Mouse (Mus musculus) ZHBTc4 (cell line): ENCODE measurements around the gene Arl4c.

ENCODE experiments used
- DNase-seq: peaks from one replicate; pipeline ENCODE4 v3.0.0-alpha.2; 2011; ENCODE audit warnings: low read depth, low spot score

Gene Arl4c

GRCm38 (mm10) chr1:88700961-88701861, 810 bp downstream of the Arl4c start:
- peak; percentile 51 for DNase-seq

GRCm38 (mm10) chr1:88699856-88700791, 1.9 kb downstream of the Arl4c start:
- peak; percentile 40 for DNase-seq

- DNase-seq = peak; percentile 17
Observed at GRCm38 (mm10) chr1:88699401-88699800, 2.6 kb downstream of the Arl4c start.

DNA sequence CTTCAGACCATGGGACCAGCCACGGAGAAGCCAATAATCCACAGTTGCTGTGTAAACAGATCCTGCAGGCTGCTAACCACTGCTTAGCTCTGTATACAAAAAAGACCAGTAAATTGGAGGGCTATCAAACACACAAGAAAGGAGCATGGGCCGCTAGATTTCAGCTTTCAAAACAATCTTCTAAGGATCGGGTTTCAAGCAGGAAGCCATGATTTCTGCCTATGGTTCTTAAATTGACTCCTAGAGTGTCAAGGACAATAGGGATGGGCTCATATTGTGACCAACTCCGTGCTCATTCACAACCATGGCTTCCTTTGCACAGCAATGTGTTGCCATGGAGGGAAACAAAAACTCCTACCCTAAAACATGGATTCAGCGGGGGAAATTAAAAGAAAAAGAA, 3.1 kb downstream of the Arl4c start:
- no peak for DNase-seq

DNA sequence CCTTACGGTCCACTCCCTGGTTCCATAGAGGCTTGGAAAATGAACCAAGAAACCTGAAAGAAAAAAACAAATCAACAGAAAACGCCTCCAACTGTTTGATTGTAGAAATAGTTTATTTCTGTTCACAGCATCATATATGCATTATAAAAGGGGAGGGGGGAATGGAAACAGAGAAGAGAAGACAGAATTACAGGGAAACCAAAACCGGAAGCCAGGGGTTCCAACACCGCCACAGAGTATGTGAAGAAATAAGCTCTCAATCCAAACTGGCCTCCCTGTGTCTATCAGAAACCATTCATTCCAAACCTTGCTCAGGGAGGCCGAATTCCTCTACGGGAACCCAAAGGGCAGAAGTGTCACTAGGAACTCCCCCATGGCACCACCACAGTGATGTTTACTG, 3.9 kb downstream of the Arl4c start:
- DNase-seq = no peak

DNA sequence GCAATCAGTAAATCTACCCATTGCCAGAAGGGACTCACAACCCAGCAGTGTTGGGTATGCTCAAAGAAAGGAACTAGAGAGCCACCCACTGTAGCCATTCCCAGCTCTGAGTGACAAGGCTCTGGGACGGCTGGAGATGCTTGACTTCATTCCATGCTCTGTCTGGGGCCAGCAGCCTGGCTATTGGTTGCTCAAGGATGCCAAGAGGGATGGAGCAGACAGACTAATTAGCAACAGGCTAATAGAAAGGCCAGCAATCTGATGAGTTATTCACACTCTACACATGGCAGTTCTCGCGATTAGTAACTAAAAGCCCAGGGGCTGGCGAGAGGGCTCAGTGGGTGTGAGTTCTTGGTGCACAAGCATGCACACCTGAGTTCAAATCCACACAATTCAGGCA, 5.6 kb downstream of the Arl4c start:
- no peak for DNase-seq

DNA sequence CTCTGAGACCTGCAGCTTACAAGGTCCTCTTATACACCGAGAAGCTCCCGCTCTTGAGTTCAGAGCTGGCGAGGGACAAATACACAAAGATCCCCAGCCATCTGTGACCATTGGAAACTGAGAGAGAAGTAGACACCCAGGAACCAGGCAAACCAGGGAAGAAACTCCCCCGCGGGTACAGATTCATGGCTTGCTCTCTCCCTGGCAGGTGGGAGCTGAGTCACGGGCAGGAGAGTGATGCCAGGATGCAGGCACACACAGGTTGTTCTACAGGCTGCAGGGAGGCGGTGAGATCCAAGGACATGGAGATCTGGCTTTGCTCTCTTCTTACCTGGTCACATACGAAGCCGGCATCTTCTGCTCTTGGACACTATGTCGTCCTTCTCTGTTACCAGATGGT, 7.7 kb downstream of the Arl4c start:
- DNase-seq = peak; percentile 13

- no peak for DNase-seq
Observed at GRCm38 (mm10) chr1:88692293-88692827, 9.7 kb downstream of the Arl4c start.

DNA sequence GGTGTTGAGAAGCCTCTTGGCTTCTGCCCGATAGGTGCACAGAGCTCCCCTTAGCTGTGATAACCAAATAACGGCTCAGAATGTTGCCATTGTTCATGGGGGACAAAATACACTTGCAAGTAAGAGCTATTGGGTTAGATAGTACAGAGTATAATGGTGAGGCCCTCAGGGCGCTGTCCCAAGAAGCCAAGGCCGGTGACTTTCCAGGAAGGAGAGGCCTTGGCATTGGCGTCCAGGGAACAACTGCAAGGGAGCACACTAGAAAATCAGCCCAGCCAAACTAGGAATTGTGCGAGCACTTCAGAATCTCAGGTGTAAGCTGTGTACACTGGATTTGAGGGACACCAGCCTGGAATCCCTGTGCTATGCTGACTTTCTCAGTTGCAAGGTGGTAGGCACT, 11.4 kb downstream of the Arl4c start:
- DNase-seq = no peak

DNA sequence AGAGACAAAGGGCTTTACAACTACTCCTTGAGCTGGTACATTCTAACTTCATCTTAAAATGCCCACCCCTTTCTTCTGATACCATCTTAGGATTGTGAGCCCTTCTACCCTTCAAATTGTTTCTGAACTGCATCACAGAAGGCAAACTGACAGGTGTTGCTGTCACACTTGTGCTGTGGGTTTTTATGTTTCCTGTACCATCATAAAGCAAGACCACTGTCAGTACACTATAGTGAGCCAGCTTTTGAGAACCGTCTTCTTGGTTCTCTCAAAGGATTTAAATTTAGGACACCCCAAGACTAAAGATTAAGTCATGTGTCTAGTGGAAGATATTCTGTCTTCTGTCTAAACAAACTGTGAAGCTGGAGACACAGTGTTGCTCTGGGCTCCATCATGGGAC, 17.3 kb downstream of the Arl4c start:
- no peak for DNase-seq

- no peak for DNase-seq
Observed at GRCm38 (mm10) chr1:88681596-88681995, 20.4 kb downstream of the Arl4c start.

- DNase-seq = no peak
Observed at GRCm38 (mm10) chr1:88680804-88681203, 21.2 kb downstream of the Arl4c start.

GRCm38 (mm10) chr1:88678231-88678739, 23.7 kb downstream of the Arl4c start:
- DNase-seq = no peak

DNA sequence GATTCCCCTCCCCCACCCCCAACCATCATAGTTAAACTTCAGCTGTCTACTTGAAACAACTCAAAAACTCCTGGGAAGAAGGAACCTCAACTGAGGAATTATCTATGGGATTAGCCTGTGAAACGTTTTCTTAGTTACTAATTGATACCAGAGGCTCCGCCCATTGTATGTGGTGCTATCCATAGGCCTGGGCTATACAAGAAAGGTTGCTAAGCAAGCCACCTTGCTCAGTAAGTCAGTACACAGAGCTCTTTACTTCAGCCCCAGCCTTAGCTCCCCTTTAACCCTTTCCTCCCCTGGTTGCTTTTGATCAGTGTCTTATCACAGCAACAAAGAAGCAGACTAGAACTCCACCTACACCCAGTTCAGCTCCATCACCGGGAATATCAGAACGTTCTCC, 31.2 kb downstream of the Arl4c start:
- DNase-seq = no peak

- DNase-seq = peak; percentile 55
Observed at GRCm38 (mm10) chr1:88668846-88669810, 32.9 kb downstream of the Arl4c start.

GRCm38 (mm10) chr1:88668353-88668752, 33.7 kb downstream of the Arl4c start:
- no peak for DNase-seq

DNA sequence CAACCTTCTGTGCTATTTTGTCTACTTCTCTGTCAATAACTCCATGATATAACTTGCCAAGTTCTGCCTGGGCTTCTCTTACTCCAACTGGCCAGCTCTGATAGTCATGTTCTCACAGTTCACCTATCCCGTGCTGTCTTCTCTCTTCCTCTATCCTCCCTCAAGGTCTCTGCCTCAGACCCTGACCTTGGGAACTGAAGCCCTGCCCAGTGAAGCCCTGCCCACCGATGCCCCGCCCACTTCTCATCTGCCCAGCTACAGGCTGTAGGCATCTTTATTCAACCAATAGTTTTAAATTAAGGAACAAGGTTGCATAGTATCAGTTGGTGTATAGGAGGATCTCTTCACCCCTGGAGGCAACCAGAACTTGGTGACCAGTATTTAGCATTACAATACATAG, 37.4 kb downstream of the Arl4c start:
- peak; percentile 74 for DNase-seq

DNA sequence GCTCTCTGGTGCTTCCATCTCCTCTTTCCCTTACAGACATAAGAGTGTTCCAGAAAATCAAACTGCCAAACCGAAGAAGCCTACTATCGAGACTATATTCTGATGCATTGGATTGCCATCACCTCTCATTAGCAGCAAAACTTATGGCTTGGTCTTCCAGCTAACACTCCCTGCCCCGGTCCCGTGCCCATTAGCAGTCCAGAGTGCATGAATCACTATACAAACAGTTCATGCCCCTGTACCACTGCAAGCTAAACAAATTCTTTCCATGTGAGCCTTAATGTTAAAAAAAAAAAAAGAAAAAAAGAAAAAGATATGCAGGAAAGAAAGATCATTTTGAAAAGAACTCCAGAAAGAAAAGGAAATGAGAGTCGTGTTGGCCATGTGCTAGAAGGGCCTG, 39.3 kb downstream of the Arl4c start:
- DNase-seq = no peak

- DNase-seq = no peak
Observed at GRCm38 (mm10) chr1:88661209-88661608, 40.8 kb downstream of the Arl4c start.

- no peak for DNase-seq
Observed at GRCm38 (mm10) chr1:88658290-88658857, 43.6 kb downstream of the Arl4c start.
